Mouse (Mus musculus) heart, postnatal 14 days (tissue): ENCODE measurements around the gene Syt9. TPM values are rescaled to one million over a fixed set of nuclear protein-coding genes. Genes with fewer than 3 reads are reported as not detected.
A peak's percentile ranks its signal among the peaks of the same experiment; 100 is the strongest.
"Not testable (repeated sequence)": the region's sequence is repeated elsewhere in the genome, so short reads cannot be mapped to it uniquely, and the experiment has no call there.

Source experiments
- DNase-seq, 2 experiments: peaks; one replicate each; pipeline ENCODE4 v3.0.0; 2021 to 2022
- intact Hi-C: fragments of 180-260 bp; cut with DNase I; formaldehyde crosslinking; loops from one replicate; pipeline ENCODE4 v1.15.1; 2025
- total RNA-seq, 2 experiments: library from RNA; stranded (reverse); gene quantifications; 2 replicates each; pipeline ENCODE4 v1.2.3; 2021

The Syt9 gene
- total RNA-seq, 2 experiments from 2014 or later: 0.17 TPM; not detected in 1

DNA sequence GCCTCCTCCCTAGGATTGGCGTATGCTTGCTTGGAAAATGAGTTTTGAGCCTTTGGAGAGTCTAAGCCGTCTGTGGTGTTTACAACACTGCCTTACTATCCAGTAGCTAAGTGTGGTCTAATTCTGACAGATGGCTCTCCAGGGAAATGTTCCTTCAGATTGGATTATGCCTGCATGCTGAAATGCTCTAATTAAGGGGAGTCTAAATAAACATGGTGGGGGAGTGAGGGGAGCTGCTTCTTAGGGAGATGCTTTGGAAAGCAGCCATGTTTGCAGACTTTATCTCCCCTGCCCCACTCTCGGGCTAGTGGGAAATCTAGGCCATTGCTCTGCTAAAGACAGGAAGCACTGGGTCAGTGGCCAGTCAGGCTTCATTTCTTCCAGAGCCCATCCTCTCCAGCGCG, 84.6 kb downstream of the Syt9 start:
- DNase-seq: peak in 1 of 2 experiments; percentile 1

DNA sequence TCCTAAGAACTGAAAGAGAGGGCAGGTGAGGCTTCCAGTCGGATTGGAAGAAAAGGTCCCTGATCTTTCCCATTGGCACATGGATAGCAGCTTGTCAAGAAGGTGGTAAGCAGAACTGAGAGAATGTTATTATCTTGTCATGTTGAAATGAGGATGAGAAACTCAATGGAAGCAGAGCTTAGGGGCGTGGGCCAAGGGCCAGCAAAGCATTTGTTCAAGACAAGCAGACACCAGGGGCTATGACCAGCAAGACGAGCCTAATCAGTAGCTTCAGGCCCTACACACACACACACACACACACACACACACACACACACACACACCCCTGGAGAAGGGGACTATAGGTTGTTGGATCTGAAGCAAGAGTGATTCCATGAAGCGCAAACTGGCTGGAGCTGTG, 90.6 kb downstream of the Syt9 start:
- DNase-seq: no peak
- intact Hi-C loops: no loop called here

More for the DNA sequence above, 84.6 kb downstream of the Syt9 start:
- intact Hi-C loops: no loop called here

DNA sequence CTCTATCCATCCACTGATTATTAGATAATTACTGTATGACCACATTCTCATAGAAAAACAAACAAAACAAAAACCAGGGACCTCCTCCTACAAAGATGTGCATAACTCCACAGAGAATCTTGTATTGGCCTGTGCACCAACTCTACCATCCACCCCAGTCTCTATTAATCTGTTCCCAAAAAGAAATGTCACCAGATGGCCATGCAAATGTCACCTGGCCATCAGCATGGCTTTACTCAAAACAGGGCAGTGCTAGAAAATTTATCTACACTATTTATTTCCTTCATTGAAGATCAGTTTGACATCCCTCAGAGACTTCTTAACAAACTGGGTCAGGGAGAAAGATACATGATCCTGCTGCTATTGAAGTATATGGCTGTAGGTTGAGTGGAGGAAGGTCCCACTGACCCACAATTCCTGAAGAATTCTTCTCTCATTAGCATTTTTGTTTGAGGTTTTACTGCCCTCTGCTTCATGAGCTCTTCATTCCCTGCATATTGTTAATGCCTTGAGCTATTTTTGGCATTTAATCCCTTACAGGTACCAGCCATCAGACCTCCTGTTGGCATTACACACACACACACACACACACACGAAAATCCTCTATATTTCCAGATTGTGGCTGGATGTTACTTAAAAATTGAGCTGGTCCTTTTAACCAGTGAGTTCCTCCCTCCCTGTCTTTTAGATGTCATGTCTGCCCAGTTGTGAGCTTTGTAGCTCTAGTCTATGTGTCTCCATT, 91.3 kb downstream of the Syt9 start:
- DNase-seq: no peak
- intact Hi-C loops: no loop called here

DNA sequence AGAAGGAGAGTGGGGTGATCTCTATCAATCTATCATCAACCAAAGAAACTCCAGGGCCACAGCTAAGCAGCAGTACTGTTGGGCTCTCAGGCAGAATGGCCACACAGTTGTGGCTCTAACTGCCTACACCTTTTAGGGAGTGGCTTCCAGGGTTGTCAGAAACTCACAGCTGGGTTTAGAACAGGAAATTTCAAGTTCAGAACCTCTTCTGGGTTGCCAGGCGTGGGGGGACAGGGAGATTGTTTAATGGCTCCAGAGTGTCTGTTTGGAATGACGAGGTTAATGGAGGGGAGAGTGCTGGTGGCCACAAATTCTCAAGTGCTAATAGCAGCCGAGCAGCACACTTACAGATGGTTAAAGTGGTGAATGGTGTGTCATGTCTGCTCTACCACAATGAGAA, 92.4 kb downstream of the Syt9 start:
- intact Hi-C loops: no loop called here
- no peak for DNase-seq

DNA sequence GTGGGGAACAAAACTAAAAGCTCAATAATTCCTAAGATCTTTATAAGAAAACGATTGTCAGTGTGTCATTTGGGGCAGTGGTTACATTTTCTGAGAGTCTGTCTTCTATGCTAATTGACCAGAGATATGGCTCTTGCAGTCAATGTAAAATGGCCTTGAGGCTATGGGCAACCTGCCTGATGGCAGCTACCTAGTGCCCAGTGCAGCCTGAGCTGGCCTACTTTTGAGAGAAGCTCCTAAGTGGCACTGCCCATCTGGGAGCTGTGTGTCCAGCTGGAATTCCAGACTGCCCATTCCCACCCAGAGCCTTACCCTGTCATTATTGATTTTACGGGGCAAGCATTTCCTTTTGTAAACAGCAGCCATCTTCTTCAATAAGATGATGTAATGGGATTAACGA, 94.6 kb downstream of the Syt9 start:
- intact Hi-C loops: no loop called here
- DNase-seq: no peak

DNA sequence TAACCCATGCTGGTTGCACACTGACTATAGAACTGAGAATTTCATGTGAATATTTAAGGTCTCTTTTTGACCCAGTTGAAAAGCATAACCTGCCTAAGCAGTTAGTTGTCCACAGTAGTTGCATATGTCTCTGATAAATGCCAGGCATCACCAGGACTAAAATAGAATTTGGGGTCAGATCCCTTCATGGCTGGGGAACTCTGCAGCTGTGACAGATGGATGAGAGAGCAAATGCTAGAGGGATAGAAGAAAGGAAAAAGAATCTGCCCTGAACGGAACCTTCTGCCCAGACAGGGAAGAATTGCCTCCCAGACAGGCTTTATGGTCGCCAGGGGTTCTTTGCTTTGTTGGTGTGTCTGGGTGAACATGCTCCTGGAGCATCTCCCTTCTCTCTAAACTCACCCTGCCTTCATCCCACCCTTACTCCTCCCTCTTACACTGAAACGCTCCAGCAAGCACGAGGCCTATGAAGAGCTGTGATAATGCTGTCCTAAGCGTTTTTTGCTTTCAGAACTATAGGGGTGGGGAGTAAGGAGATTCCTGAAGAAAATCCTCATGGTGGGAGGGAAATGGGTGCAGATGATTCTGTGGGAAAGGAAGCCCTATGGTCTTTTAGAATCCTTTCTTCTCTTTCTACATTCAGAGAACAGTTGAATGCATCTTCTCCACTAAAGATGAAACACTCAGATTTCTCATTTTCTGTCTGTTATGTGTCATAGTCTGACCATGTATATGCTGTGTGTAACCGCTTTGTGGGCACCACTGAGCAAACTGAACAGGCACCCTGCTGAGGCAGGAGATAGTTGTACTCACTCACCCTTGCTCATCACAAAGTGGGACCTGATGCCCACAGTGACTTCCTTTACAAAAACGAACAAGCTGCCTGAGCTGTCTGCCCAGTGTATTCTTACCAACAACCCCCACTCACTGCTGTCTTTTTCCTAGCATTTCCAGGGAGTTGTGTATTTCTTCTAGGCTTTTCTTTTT, 108.7 kb downstream of the Syt9 start:
- no peak for DNase-seq
- intact Hi-C loops: no loop called here

DNA sequence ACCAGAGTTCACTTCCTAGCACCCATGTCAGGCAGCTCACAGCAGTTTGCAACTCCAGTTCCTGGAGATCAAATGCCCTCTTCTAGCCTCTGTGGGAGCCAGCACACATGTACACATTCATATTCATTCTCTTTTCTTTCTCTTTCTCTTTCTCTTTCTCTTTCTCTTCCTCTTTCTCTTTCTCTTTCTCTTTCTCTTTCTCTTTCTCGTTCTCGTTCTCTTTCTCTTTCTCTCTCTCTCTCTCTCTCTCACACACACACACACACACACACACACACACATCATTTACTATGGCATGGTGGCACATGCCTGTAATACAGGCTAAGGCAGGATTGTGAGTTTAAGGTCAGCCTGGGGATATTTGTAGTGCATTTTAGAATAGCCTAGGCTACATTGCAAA, 115.2 kb downstream of the Syt9 start:
- intact Hi-C loops, DNase-seq: not testable (repeated sequence)

DNA sequence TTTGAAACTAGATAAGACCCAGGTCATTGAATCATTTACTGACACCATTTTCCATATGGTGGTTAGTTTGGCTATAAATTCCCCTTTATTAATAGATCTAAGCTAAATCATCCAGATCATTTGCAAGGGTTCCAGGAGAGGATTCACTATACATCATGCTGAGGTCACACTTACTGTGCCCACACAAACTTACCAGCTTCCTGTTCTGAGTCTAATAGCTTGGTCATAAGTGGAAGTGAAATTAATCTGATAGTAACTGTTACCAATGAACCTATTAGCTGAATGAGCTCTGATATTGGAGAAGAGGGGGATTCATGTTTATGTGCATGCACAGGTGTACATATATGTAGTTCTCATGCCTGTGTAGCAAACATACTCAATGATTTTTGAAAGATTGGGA, 124.9 kb downstream of the Syt9 start:
- intact Hi-C loops: no loop called here
- DNase-seq: no peak

DNA sequence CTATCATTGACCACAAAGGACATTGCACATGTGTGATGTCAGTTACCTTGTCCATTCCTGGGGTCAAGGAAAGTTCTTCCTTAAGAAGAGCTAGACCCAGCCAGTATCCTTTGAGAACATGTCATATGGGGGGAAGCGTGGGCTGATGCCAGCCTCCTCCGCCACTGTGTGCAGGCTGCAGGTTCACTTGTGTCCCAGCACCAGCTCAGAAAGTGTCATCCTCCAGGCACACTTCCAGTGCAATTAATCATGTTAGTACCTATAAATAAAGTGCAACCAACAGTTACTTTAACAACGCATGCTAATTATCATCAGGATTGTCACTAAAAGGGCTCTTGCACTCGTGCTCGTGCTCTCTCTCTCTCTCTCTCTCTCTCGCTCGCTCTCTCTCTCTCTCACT, 126.4 kb downstream of the Syt9 start:
- intact Hi-C loops: no loop called here
- no peak for DNase-seq

DNA sequence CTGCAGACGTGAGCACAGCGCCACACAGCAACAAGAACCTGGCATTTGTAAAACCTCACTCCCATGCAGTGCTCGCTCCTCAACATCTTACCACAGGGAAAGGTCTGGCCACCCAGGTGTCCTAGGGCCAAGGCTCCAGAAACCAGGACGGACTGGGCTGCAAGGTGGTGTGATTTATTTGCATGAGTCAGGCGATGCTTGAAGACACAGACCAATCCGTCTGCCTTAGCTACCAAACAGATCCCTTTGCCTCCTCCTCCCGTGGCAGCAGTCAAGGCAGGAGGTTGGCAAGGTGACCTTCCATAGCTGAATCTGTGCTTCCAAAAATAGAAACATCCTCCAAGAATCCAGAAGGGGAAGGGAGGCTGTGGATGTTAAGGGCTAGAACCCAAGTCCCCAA, 130.1 kb downstream of the Syt9 start:
- no peak for DNase-seq
- intact Hi-C loops: no loop called here

DNA sequence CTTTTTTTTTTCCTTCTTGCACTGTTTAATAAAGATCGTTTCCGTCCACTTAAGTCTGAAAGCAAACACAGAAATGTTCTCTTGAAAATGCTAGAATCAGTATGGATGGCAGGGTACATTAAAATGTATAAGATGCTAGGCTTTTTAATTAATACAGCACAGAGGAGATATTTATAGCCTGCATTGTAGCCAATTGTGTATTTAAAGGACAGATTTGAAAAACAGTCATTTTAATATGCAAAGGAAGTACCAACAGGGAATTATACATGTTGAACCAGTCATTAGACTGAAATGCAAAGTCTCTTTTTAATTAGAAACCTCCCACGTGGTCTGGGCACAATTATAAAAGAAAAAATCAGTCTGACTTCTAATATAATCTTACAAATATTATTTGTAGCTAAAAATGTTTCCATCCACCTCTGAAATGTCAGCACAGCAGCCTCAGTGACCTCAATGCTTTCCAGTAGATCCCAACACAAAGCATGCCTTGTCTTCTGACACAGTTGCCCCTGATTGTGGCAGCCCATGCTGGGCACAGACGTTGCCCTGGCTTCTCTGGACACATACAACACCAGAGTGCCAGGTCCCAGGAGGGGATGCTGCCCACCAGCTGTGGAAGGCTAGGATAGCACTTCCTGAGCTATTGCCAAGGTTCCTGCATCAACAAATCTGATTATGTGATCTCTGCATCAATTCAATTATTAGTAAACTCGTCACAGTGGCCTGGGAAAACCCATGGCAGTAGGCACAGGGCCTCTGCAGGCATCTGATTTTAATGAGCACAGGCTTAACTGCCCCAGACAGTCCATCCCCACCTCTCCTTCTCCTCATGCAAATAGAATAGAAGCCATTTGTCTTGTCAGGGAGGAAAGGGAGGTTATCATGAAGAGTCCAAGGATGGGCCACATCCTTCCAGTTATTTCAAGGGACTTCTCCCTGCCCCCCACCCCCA, 134.5 kb downstream of the Syt9 start:
- intact Hi-C loops: no loop called here
- no peak for DNase-seq

DNA sequence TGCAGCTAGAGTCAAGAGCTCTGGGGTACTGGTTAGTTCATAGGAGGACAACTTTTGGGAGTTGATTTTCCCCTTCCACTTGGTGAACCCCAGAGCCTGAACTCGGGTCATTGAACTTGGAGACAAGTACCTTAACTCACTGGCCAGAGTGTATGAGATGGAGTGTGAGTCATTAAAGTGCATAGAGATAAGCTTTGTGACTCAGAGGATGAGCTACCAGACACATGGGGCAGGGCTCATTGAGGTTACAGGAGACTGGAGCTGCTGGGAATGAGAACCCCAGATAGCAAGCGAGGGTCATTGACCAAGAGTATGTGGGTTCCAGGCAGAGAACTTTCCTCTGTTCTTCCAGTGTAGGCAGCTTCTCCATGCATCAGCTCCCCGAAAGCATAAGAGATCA, 137.4 kb downstream of the Syt9 start:
- intact Hi-C loops: no loop called here
- no peak for DNase-seq

DNA sequence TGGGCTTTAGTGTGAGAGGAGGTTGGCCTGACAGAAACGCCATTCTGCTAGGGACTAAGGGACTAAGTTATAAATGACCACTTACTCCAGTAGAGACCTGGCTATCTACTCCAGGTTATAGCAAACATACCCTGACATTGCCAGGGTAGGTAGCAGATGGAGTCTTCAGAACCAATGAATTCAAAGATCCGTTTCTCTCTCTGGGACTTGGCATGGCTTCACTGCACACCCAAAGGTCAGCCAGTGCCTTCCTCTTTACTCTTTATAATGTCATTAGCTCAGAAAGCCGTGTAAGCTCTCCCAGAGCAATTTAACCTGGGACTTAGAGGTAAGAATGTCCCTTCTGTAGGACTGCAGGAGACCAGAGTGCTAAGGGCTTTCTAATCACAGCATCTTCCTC, 139.2 kb downstream of the Syt9 start:
- intact Hi-C loops: no loop called here

DNA sequence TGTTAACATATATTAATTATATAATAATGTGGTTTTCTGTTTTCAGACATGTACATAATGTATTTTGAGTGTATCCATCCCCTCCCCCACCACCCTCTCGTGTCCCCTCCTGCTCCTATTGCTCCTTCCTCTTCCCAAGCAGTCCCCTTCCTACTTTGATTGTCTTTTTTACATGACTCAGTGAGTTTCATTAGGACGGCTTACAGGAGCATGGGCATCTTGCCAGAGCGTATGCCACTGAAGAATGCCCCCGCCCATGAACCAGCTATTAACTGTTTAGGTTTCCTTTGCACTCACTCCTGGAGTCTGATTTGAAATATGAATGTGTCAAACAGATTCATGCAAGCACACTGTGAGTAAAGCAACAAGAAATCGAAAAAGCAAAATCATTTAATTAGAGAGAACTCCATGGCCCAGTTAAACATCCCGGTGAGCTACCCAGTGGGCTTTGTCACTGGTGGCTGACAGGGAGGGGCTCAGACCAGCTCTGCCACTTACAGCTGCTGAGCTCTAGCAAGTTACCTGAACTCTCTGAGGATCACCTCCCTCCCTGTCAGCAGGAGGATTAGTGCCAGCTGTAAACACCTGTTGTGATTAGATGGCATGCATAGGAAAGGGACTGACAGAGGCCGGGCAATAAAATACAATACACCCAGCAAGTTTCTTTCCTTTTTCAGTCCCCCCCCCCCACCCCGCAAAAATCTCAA, 146.3 kb downstream of the Syt9 start:
- intact Hi-C loops: no loop called here
- DNase-seq: no peak

More for the DNA sequence above, 139.2 kb downstream of the Syt9 start:
- no peak for DNase-seq

DNA sequence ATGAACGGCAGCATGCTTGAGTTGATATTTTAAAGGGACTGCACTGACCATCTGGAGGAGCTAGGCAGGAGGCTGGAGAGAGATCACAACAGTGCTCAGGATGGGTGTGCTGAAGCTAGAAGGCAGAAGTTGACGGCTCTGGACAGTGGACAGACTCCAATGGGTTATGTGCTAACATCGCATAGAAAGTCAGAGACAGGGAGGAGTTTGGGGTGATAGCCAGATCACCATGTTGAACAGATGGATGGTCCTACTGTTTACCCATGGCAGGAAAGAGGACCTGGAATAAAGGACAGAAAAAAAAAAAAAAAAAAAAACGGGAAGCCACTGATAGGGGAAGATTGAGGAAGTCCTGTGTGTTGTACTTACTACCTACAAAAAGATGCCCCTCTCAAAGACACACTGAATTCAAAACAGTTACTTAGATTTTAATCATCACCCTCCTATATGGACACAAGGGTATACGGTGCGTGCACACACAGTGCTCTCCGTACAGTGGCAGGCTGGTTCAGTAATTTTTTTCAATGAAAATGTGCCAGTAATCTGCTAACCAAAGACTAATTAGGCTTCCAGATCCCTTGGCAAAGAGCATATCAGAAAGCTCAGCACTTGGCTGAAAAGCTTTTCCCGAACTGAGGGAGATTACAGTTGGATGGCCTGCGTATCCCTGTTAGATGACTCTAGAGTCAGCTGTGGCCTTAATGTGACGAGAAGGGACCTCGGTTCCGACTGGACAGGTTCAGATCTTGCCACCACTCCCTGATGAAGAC, 148.9 kb downstream of the Syt9 start:
- no peak for DNase-seq
- intact Hi-C loops: no loop called here

DNA sequence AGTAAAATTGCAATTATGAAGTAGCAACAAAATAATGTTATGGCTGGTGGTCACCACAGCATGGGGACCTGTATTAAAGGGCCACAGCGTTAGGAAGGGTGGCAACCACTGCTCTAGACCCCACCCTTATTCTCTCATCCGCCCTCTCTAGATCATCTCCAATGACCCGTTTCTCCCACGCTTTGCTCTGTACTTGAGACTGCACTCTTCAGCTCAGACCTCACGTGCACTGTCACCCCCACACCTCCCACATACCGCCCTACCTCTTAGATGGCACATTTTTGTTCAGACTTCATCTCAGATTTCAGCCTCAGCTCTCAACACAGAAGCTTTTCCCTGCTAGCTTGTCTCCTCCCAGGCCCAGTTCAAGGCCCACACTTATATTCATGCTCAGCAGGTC, 150.9 kb downstream of the Syt9 start:
- no peak for DNase-seq
- intact Hi-C loops: no loop called here

DNA sequence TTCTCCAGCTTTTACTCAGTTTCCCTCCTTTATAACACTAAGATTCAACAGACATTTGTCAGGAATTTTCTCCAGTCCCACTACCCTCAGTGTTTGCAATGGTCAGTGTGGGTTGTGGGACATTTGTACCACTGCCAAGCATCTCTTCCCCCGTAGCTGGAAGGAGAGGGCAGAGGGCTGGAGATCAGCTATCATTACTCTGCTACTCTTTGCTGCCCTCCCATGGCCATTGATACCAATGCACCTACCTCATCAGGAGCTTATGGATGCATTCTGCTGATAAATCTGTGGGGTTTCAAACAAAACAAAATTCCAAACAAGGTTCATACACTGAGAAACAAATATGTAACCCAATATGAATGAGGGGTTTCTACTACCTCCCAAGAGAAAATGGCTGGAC, 155.8 kb downstream of the Syt9 start:
- peak; percentile 10 to 29 for DNase-seq
- intact Hi-C loops: no loop called here

DNA sequence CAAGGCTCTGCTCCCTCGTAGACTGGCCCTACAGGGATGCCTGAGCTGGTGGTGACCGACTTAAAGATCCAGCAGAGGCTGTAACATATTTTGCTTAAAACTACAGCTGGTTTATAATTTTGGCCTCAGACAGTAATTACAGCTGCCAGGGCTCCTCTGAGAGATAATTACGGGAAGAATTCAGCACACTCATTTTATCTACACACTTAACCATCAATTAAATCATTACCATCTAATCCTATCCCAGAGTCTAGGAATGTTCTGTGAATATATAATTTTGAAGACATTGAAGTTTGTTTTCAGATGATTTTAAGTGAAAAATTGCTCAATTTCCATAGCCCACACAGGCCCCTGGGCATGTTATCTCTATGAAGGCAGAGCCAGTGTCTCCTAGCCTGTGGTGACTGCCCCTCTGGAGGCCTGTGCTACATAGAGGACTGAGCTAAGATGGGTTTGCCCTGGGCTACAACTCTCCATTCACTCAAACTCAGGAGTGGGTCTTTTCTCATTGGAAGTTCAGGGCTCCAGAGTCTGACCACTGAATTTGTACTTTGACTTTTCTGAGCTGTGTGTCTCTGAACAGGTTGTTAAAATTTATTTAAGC, 157.7 kb downstream of the Syt9 start:
- DNase-seq: no peak
- intact Hi-C loops: no loop called here

DNA sequence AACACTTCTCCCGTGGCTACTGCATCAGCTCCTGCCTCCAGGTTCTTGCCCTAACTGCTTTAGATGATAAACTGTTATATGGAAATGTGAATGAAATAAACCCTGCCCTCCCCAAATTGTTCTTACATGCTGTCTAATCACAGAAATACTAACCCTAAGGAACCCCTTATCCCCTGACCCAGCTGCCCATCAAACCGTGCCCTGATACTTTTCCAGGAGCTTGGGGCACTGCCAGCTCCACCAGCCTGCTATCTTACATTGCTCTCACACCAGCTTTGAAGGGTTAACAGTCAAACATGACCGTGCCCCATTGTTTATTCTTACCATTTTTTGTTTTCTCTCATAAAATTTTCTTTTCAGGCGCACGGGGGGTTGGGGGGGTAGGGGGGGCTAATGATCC, 158.8 kb downstream of the Syt9 start:
- DNase-seq: no peak
- intact Hi-C loops: no loop called here
